Mouse (Mus musculus) G1E (cell line): Measurements from ENCODE around the gene Ephb1.

Experiments used
- CTCF ChIP-seq: IDR thresholded peaks from 2 replicates; pipeline ENCODE4 v1.5.1; 2012; ENCODE audit warnings: low read depth, low read length, inconsistent platforms, mixed read lengths
- GATA1 ChIP-seq: IDR thresholded peaks from 2 replicates; pipeline ENCODE4 v1.6.1; 2012; ENCODE audit warnings: borderline replicate concordance, low read length, inconsistent platforms, mixed read lengths
- GATA2 ChIP-seq: IDR thresholded peaks from 2 replicates; pipeline ENCODE4 v1.6.1; 2012; ENCODE audit warnings: low read depth, low read length, inconsistent platforms, borderline replicate concordance
- POLR2AphosphoS5 ChIP-seq: IDR thresholded peaks from 2 replicates; pipeline ENCODE4 v1.6.1; 2012; ENCODE audit warnings: low read depth, low read length, inconsistent platforms; ENCODE audit not compliant: insufficient replicate concordance
- TAL1 ChIP-seq: conservative IDR thresholded peaks from 2 replicates; pipeline ENCODE4 v1.6.1; 2012; ENCODE audit warnings: low read depth, low read length, inconsistent platforms, mixed read lengths

DNA sequence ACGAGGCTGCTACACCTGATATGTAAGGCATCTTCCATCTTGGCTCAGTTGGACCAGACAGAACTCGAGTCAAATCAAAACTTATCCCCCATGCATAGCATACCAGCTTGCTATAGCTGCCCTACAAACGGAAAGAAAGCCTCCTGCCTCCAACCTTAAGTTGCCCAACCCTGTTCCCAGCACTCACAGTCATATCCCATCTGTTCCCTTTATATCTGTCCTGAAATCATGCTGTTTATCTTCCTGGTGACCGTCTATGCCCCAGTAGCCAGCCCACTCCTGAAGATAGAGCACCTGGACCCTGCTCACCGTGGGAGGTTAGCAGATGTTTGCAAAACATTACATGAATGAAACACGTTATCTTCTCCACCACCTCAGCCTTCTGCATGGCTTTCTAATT is 9.0 kb downstream of the Ephb1 start:
- no peak for TF ChIP-seq GATA1
- no peak for TF ChIP-seq CTCF
- TF ChIP-seq TAL1: no peak
- TF ChIP-seq POLR2AphosphoS5: no peak
- TF ChIP-seq GATA2: no peak
